Mouse (Mus musculus) c-Kit-positive CD71-positive TER-119-negative erythroid progenitor cells, embryonic 14.5 days (primary cell): ENCODE data around the gene Tmem88.

Source experiments
- DNase-seq: peaks from one replicate; pipeline ENCODE4 v3.0.0-alpha.2; 2013; ENCODE audit warnings: low read depth

The Tmem88 gene

GRCm38 (mm10) chr11:69416509-69416908 lies 18.5 kb upstream of the Tmem88 start:
- DNase-seq = no peak

- no peak for DNase-seq
Observed at GRCm38 (mm10) chr11:69415668-69416451, 17.8 kb upstream of the Tmem88 start.

GRCm38 (mm10) chr11:69415327-69415667 lies 17.3 kb upstream of the Tmem88 start:
- no peak for DNase-seq

GRCm38 (mm10) chr11:69414421-69415326 lies 16.6 kb upstream of the Tmem88 start:
- no peak for DNase-seq

GRCm38 (mm10) chr11:69413221-69414181 lies 15.5 kb upstream of the Tmem88 start, which contains the start of gene Kdm6b:
Gene Kdm6b (minus strand): TSS chr11:69413675.
- no peak for DNase-seq

- DNase-seq = no peak
Observed at GRCm38 (mm10) chr11:69412548-69412947, 14.5 kb upstream of the Tmem88 start.

GRCm38 (mm10) chr11:69411538-69412203 lies 13.6 kb upstream of the Tmem88 start:
- peak; percentile 72 for DNase-seq

- DNase-seq = peak; percentile 97
Observed at GRCm38 (mm10) chr11:69411073-69411535, 13.1 kb upstream of the Tmem88 start.

- DNase-seq = no peak
Observed at GRCm38 (mm10) chr11:69410310-69411072, 12.5 kb upstream of the Tmem88 start.

GRCm38 (mm10) chr11:69410045-69410309 lies 11.9 kb upstream of the Tmem88 start:
- no peak for DNase-seq

- no peak for DNase-seq
Observed at GRCm38 (mm10) chr11:69409378-69410044, 11.5 kb upstream of the Tmem88 start.

GRCm38 (mm10) chr11:69408541-69409377 lies 10.7 kb upstream of the Tmem88 start:
- DNase-seq = peak; percentile 88

- DNase-seq = no peak
Observed at GRCm38 (mm10) chr11:69407724-69408004, 9.6 kb upstream of the Tmem88 start.

- DNase-seq = no peak
Observed at GRCm38 (mm10) chr11:69406867-69407723, 9.1 kb upstream of the Tmem88 start.

- DNase-seq = no peak
Observed at GRCm38 (mm10) chr11:69406282-69406681, 8.2 kb upstream of the Tmem88 start.

- no peak for DNase-seq
Observed at GRCm38 (mm10) chr11:69405397-69406200, 7.6 kb upstream of the Tmem88 start.

GRCm38 (mm10) chr11:69404595-69405396 lies 6.8 kb upstream of the Tmem88 start:
- no peak for DNase-seq
